Mouse (Mus musculus): ENCODE results near the gene T2.
A peak's percentile ranks its signal among the peaks of the same experiment; 100 is the strongest.
"Not testable (repeated sequence)": the region's sequence is repeated elsewhere in the genome, so short reads cannot be mapped to it uniquely, and the experiment has no call there.

Gene T2

GRCm38 (mm10) chr17:8355692-8356091 is at the start of gene T2:
T2 (plus strand) TSS chr17:8355992.
- no peak for DNase-seq (ENCODE audit: low read depth, low spot score)

GRCm38 (mm10) chr17:8310838-8311614 is 44.8 kb upstream of the T2 start, which contains the start of gene Sft2d1:
Sft2d1 (plus strand) TSS chr17:8311102.
- peak; percentile 91 for DNase-seq (ENCODE audit: low read depth, low spot score)

DNA sequence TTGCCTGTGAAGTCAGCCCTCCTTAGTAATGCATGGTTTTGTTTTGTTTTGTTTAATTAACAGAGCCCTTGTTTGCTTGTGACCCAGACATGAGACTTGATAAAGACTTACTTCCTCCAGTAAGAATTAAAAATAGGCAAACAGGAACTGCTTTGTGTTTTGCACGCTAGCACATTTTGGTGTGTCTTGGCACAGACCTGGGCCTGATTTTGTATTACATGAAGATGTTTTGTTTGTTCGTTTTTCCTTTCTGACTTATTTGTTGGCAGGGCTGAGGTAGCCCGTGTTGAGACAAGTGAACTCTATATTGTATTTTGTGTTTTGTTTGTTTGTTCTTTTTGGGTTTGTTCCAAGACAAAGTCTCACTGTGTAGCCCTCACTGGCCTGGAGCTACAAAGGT is 44.0 kb upstream of the T2 start:
- DNase-seq (ENCODE audit: low read depth, low spot score), result no peak

- no peak for DNase-seq (ENCODE audit: low read depth, low spot score)
Measured at GRCm38 (mm10) chr17:8313976-8314375, 41.8 kb upstream of the T2 start.

GRCm38 (mm10) chr17:8316251-8316650 is 39.5 kb upstream of the T2 start:
- DNase-seq (ENCODE audit: low read depth, low spot score), result no peak

GRCm38 (mm10) chr17:8326877-8327276 is 28.9 kb upstream of the T2 start:
- not testable (repeated sequence) for DNase-seq (ENCODE audit: low read depth, low spot score)

- no peak for DNase-seq (ENCODE audit: low read depth, low spot score)
Measured at GRCm38 (mm10) chr17:8328511-8329174, 27.1 kb upstream of the T2 start.

DNA sequence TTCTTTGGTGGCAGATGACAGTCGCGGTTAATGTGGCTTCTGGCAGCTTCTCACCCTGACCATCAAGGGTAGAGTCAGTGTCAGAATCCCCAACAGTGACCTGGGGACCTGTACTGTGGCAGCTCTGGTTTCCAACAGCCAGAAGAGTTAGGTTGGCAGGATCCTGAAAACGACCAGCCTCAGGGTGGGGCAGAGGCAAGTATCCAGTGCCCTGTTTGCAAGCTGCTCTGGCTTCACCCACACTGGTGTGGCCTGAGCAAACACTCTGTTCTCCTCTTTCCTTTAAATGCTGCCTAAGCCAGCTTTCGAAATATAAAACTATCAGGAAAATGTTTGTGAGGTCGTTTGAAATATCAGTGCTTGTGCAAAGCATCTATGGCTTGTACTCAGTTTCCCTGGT is 25.2 kb upstream of the T2 start:
- no peak for DNase-seq (ENCODE audit: low read depth, low spot score)

GRCm38 (mm10) chr17:8337159-8337558 is 18.6 kb upstream of the T2 start, which contains the start of gene Prr18:
Prr18 (plus strand) TSS chr17:8337459.
- DNase-seq (ENCODE audit: low read depth, low spot score), result not testable (repeated sequence)

GRCm38 (mm10) chr17:8339666-8340374 is 16.0 kb upstream of the T2 start:
- no peak for DNase-seq (ENCODE audit: low read depth, low spot score)

DNA sequence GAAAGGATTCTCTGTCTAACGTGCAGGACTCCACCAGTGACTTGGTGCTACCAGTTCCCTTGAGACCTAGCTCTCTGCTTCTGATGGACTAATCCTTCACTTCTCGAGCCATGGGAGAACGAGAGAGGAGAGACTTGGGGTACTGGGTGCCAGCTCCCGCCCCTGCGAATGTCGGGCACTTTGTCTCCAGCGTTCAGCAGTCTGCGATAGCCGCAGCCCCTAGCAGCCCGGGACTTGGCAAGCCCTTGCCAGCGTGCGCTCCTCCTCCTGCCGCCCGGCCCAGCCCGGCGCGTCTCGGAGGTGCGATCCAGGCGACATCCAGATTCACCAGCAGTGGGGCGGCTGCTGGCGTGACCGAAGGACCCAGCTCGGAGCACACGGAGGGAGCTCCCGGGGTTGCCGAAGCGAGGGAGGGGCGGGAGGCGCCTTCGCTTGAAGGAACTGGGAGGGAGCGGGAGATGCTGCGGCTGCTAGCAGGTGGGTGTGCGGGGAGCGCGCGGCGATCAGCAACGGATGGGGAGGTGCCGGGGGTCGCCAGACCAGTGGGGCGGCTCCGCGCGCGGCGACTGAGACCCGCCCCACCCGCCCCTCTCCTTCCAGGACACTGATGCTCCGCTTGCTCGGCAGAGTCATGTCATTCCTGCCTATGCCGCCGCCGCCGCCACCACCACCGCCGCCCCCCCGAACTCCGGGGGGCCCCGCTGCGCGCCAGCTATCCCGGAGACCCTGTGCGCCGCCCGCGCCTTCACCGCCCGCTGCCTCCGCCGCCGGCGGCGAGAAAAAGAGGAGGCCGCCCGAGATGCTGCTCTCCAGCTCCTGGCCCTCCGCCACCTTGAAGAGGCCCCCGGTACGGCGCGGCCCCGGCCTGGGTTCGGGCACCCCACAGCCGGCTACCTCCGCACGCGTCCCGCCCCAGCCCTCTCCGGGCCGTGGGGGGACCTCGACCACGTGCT is 15.1 kb upstream of the T2 start:
- no peak for DNase-seq (ENCODE audit: low read depth, low spot score)

DNA sequence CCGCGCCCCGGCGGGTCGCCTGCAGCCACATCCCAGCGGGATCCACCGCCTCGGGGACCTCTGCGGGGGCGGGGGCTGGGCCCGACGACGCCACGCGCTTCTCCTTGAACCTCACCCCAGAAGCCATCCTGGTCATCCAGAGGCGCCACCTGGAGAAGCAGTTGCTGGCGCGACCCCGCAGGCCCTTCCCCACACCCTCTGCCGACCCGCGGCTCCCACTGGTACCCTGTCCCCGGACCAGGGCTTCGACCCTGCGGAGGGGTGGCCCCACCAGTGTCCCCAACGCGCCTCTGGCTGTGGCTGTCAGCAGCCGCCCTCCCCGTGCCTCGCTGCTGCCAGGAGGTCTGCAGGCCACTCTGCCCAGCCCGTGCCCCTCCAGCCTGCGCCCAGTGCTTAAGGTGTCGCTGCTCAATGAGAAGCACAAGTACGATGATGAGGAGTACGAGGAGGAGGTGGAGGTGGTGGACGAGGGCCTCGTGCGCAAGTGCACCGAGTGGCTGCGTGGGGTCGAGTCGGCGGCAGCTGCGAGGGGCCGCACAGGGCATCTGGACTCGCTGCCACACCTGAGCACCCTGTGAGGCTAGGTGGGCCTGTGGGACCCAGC is 14.3 kb upstream of the T2 start:
- DNase-seq (ENCODE audit: low read depth, low spot score), result no peak

- DNase-seq (ENCODE audit: low read depth, low spot score), result no peak
Measured at GRCm38 (mm10) chr17:8342706-8343105, 13.1 kb upstream of the T2 start.

- no peak for DNase-seq (ENCODE audit: low read depth, low spot score)
Measured at GRCm38 (mm10) chr17:8343416-8343815, 12.4 kb upstream of the T2 start.

DNA sequence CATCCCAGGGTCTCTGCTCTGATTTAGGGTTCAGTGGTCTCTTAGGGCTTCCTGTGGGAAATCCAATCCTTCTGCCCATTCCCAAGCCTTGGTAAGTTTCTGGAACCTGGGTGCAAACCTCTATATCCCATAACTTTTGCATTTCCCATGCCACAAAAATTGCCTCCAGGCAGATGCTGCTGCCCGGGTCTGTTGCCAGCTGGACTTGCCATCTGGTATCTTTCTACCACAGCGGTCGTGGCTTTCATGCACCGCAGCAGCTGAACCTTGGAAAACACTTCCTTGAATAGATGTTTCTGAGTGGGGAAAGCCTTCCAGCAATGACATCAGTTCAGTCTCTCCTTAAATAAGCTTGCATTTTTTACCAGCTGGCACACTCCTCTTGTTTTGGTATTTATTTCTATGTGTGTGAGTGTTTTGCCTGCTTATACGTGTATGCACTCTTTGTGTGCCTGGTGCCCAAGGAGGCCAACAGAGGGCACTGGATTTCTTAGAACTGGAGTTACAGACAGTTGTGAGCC is 8.0 kb upstream of the T2 start:
- DNase-seq (ENCODE audit: low read depth, low spot score), result no peak

DNA sequence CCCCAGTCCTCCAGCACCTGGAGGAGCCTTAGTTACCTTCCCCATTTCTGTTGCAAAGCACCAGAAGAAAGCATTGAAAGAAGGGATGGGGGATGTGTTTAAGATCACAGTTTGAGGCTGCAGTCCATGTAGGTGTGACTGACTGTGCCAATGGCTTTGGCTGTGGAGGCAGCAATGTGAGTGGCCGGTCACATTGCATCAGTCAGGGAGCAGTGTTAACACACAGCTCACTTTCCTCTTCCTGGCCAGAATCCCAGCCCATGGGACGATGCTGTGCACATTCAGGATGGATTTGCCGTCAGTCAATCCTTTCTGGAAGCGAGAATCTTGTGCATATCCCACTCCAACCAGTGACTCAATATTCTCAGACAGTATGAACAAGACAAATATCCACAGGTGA is 6.9 kb upstream of the T2 start:
- no peak for DNase-seq (ENCODE audit: low read depth, low spot score)

DNA sequence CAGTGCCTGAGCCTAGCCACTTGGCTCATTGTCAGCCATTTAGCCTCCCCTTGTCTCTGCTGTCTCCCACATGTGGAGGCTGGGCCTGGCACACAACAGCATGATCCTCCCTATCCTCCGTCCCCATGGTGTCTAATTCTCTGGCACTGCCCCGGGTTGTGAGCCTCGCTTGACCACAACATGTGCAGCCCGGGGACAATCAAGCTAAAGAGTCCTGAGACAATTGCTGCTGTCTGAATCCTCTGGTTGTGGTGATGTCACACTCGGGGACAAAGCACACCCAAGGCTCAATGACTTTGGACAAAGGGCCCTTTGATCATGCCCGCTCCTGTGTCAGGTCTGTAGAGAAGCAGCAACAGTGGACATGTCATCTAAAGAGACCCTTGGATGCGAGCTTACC is 4.7 kb upstream of the T2 start:
- DNase-seq (ENCODE audit: low read depth, low spot score), result no peak

- no peak for DNase-seq (ENCODE audit: low read depth, low spot score)
Measured at GRCm38 (mm10) chr17:8357498-8357897, 1.7 kb downstream of the T2 start.

- no peak for DNase-seq (ENCODE audit: low read depth, low spot score)
Measured at GRCm38 (mm10) chr17:8360876-8361275, 5.1 kb downstream of the T2 start.

DNA sequence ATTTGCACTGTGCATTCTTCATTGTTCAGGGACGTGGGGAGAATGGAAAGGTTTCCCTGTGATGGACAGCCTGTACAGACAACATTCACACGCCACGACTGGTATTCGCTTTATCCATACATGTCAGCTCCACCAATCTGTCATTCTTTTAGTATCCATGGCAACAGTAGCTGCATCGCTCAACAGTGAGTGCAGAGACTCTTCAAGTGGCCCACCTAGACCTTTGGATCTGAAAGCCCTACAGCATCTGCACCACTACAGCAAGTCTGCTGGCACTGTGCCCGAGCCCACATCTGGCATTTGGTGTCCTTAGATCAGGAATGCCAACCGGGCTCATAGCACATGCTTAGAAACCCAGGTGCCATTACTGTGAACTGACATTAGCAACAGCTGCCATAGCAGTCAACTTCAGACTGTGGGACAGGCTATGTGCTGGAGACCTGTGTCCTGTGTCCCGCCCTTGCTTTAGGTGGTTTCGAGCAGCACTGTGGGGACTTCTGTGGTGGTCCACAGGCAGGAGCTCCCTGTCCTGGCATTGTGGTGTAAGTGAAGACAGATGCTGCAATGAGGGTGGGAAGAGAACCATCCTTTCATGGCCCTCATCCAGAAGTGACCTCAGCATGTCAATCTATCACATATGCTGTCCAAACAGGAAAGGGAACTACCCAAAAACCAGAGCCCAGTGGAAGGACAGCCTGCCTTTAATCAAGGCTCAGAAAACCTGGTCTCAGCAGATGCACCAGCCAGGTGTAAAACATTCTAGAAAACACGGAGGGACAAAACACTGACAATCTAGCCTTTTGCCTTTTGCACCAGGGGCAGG is 5.7 kb downstream of the T2 start:
- DNase-seq (ENCODE audit: low read depth, low spot score), result no peak

All from embryo, embryonic 11.5 days (tissue).